Mouse (Mus musculus): Measurements from ENCODE around the gene Tom1l2. TPM values are rescaled to one million over a fixed set of nuclear protein-coding genes. Genes with fewer than 3 reads are reported as not detected.

Tom1l2 gene
- polyA plus RNA-seq, 1 experiment from 2014 or later = 9.0 TPM

DNA sequence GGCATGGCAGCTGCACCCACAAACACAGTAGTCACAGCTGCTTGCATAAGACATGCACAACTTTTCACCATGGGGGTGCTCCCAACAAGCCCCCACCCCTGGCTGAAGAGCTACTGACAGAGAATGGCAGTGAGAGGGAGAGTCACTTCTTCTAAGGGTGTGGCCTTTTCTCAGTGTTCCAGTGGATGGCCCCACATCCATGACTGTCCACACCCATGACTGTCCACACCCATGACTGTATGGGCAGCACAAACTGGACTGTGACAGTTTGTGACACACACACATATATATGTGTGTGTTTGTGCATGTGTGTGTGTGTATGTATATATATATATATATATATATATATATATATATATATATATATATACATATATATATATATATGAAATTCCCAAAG is 42.8 kb downstream of the Tom1l2 start:
- H3K36me3 ChIP-seq (replicated peaks; ENCODE audit: control insufficient read depth, insufficient read depth, low read depth, low read length) = no peaks in the 10 kb centered on the region
- H3K9ac ChIP-seq (replicated peaks; ENCODE audit: low read length) = no peak overlapping the region
- ATAC-seq (replicated peaks; ENCODE audit: insufficient number of reproducible peaks, low FRiP score, low TSS enrichment, low read depth) (no peak), DNase-seq (ENCODE audit: low spot score) (no peak)
- H3K4me2 ChIP-seq (ENCODE audit: low read depth, low read length) = no peak overlapping the region
- H3K4me1 ChIP-seq (ENCODE audit: control insufficient read depth, insufficient read depth, low read length) = peaks cover 4% of the 10 kb centered on the region
- H3K27me3 ChIP-seq (ENCODE audit: control insufficient read depth, insufficient read depth, low read length) = no peaks in the 10 kb centered on the region
- H3K4me3 ChIP-seq (ENCODE audit: low read depth, low read length) = no peak overlapping the region
- H3K27ac ChIP-seq (replicated peaks; ENCODE audit: low read depth, low read length) = no peak overlapping the region
- no peaks in the 10 kb centered on the region for H3K9me3 ChIP-seq (replicated peaks; ENCODE audit: control insufficient read depth, low read length)

DNA sequence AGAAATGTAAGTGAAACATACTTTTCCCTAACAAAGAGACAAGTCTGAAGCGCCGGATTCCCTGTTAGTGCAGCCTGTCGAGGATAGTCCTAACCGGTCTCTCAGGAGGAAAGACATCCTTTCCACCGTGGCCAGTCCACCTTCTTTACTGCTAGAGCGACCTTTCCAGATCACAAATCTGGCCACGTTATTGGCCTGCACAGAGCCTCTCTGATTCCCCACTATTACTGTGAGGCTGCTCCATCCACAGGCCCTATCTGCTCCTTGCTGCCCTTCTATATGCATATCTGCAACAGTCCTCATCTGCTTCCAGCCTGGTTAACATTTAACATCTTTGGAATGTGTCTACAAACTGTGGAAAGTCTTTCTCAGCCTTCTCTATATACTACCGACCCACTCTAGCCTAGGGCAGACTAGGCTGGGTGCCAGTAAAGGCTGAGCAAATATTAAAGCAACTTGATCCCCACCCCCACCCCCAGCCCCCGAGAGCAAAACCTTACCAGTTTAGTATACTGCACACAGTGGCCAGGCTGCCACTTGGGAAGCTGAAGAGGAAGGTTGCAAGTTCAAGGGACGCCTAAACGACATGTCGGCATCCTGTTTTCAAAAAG is 44.1 kb downstream of the Tom1l2 start:
- DNase-seq (ENCODE audit: low spot score) (no peak), ATAC-seq (replicated peaks; ENCODE audit: insufficient number of reproducible peaks, low FRiP score, low TSS enrichment, low read depth) (no peak)
- Histone ChIP-seq H3K9me3 (replicated peaks; ENCODE audit: control insufficient read depth, low read length) (no peaks in the 10 kb centered on the region), H3K9ac (replicated peaks; ENCODE audit: low read length) (no peak overlapping the region), H3K4me3 (ENCODE audit: low read depth, low read length) (no peak overlapping the region), H3K27me3 (ENCODE audit: control insufficient read depth, insufficient read depth, low read length) (no peaks in the 10 kb centered on the region), H3K4me1 (ENCODE audit: control insufficient read depth, insufficient read depth, low read length) (peaks cover 4% of the 10 kb centered on the region), H3K4me2 (ENCODE audit: low read depth, low read length) (no peak overlapping the region), H3K36me3 (replicated peaks; ENCODE audit: control insufficient read depth, insufficient read depth, low read depth, low read length) (no peaks in the 10 kb centered on the region), H3K27ac (replicated peaks; ENCODE audit: low read depth, low read length) (no peak overlapping the region)
- WGBS = 78% methylated on average over 12 of the region's 12 CpGs

DNA sequence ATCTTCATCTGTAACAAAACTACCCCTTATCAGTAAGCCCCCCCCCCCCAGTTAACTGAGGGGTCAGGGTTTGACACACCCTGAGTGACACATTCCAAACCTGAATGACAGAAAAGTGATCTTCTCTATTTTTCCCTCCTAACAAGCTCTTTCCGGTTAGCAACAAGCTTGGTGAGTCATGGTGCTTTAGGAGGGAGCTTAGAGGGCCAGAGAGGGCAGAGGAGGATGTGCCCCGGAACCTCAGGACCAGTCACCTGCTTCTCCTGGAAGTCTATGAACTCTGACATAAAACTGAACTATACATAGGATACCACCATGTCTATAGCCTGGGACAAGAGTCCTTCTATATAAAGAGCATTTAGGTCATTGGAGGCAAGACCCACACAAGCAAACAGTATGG is 44.6 kb downstream of the Tom1l2 start:
- H3K27ac ChIP-seq (replicated peaks; ENCODE audit: low read depth, low read length) = no peak overlapping the region
- peaks cover 4% of the 10 kb centered on the region for H3K4me1 ChIP-seq (ENCODE audit: control insufficient read depth, insufficient read depth, low read length)
- H3K4me2 ChIP-seq (ENCODE audit: low read depth, low read length) = no peak overlapping the region
- H3K27me3 ChIP-seq (ENCODE audit: control insufficient read depth, insufficient read depth, low read length) = no peaks in the 10 kb centered on the region
- no peaks in the 10 kb centered on the region for H3K36me3 ChIP-seq (replicated peaks; ENCODE audit: control insufficient read depth, insufficient read depth, low read depth, low read length)
- DNase-seq (ENCODE audit: low spot score) (no peak), ATAC-seq (replicated peaks; ENCODE audit: insufficient number of reproducible peaks, low FRiP score, low TSS enrichment, low read depth) (no peak)
- 81% methylated on average over 2 of the region's 2 CpGs for WGBS
- H3K9me3 ChIP-seq (replicated peaks; ENCODE audit: control insufficient read depth, low read length) = no peaks in the 10 kb centered on the region
- no peak overlapping the region for H3K9ac ChIP-seq (replicated peaks; ENCODE audit: low read length)
- H3K4me3 ChIP-seq (ENCODE audit: low read depth, low read length) = no peak overlapping the region

DNA sequence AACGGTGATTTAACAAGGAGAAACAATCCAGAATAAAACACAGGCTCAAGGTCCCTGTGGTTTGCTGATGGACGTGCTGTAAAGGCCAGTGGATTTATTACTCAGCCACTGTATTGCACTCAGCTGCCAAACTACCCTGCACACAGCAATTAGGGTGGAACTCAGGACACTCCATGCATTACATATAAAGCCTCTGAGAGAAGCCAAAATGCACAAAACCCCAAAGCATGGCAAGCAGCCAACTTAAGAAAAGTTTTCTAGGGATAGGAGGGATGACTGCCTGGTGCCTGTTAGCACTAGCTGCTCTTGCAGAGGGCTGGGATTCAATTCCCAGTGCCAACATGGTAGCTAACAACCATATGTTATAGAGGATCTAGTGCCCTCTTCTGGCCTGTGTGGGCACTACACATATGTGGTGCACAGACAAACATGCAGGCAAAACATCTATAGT is 45.3 kb downstream of the Tom1l2 start:
- H3K27me3 ChIP-seq (ENCODE audit: control insufficient read depth, insufficient read depth, low read length) = no peaks in the 10 kb centered on the region
- DNase-seq (ENCODE audit: low spot score) = no peak
- H3K27ac ChIP-seq (replicated peaks; ENCODE audit: low read depth, low read length) = no peak overlapping the region
- H3K4me2 ChIP-seq (ENCODE audit: low read depth, low read length) = no peak overlapping the region
- H3K36me3 ChIP-seq (replicated peaks; ENCODE audit: control insufficient read depth, insufficient read depth, low read depth, low read length) = no peaks in the 10 kb centered on the region
- WGBS = 93% methylated on average over 2 of the region's 2 CpGs
- no peak overlapping the region for H3K9ac ChIP-seq (replicated peaks; ENCODE audit: low read length)
- no peaks in the 10 kb centered on the region for H3K9me3 ChIP-seq (replicated peaks; ENCODE audit: control insufficient read depth, low read length)
- H3K4me3 ChIP-seq (ENCODE audit: low read depth, low read length) = no peak overlapping the region
- H3K4me1 ChIP-seq (ENCODE audit: control insufficient read depth, insufficient read depth, low read length) = peaks cover 4% of the 10 kb centered on the region
- no peak for ATAC-seq (replicated peaks; ENCODE audit: insufficient number of reproducible peaks, low FRiP score, low TSS enrichment, low read depth)

DNA sequence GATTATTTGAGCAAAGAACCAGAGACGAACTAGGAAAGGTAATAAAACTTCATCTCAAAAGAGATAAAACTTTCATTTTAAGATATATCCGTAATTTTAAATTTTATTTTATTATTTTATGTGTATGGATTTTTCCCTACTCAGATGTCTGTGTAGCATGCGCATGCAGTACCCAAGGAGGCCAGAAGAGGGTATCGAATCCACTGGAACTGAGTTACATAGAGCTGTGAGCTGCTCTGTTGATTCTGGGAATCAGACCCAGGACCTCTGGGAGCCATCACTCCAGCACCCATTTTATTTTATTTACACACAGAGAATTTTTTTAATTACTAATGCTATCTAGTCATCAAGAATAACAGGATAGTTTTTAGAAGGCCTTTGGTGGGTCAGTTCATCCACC is 45.9 kb downstream of the Tom1l2 start:
- no peak for ATAC-seq (replicated peaks; ENCODE audit: insufficient number of reproducible peaks, low FRiP score, low TSS enrichment, low read depth)
- Histone ChIP-seq H3K36me3 (replicated peaks; ENCODE audit: control insufficient read depth, insufficient read depth, low read depth, low read length) (no peaks in the 10 kb centered on the region), H3K4me2 (ENCODE audit: low read depth, low read length) (no peak overlapping the region), H3K9me3 (replicated peaks; ENCODE audit: control insufficient read depth, low read length) (no peaks in the 10 kb centered on the region), H3K27ac (replicated peaks; ENCODE audit: low read depth, low read length) (no peak overlapping the region), H3K4me3 (ENCODE audit: low read depth, low read length) (no peak overlapping the region), H3K27me3 (ENCODE audit: control insufficient read depth, insufficient read depth, low read length) (no peaks in the 10 kb centered on the region), H3K4me1 (ENCODE audit: control insufficient read depth, insufficient read depth, low read length) (peaks cover 9% of the 10 kb centered on the region), H3K9ac (replicated peaks; ENCODE audit: low read length) (no peak overlapping the region)
- 60% methylated on average over 4 of the region's 4 CpGs for WGBS
- peak; percentile 66 for DNase-seq (ENCODE audit: low spot score)

DNA sequence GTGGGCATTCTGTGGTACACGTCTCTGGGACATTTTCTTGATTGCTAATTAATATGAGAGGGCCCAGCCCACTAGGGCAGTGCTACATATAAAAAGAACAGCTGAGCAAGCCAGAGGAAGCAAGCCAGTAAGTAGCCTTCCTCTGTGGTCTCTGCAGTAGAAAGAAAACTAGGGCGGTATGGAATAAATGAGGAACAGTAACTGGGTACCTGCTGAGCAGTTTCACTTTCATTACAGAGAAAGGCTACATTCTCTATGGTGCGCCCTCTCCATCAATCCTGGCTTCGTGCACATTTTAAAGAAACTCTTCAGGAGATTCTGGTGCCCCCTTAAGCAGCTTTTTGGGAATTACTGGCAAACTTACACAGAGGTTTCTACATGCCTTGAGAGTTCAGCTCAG is 47.1 kb downstream of the Tom1l2 start:
- 57% methylated on average over 4 of the region's 4 CpGs for WGBS
- Histone ChIP-seq H3K36me3 (replicated peaks; ENCODE audit: control insufficient read depth, insufficient read depth, low read depth, low read length) (no peaks in the 10 kb centered on the region), H3K9ac (replicated peaks; ENCODE audit: low read length) (no peak overlapping the region), H3K27me3 (ENCODE audit: control insufficient read depth, insufficient read depth, low read length) (no peaks in the 10 kb centered on the region), H3K27ac (replicated peaks; ENCODE audit: low read depth, low read length) (no peak overlapping the region), H3K4me2 (ENCODE audit: low read depth, low read length) (no peak overlapping the region), H3K9me3 (replicated peaks; ENCODE audit: control insufficient read depth, low read length) (no peaks in the 10 kb centered on the region), H3K4me1 (ENCODE audit: control insufficient read depth, insufficient read depth, low read length) (peaks cover 9% of the 10 kb centered on the region), H3K4me3 (ENCODE audit: low read depth, low read length) (no peak overlapping the region)
- DNase-seq (ENCODE audit: low spot score) = no peak
- ATAC-seq (replicated peaks; ENCODE audit: insufficient number of reproducible peaks, low FRiP score, low TSS enrichment, low read depth) = no peak

DNA sequence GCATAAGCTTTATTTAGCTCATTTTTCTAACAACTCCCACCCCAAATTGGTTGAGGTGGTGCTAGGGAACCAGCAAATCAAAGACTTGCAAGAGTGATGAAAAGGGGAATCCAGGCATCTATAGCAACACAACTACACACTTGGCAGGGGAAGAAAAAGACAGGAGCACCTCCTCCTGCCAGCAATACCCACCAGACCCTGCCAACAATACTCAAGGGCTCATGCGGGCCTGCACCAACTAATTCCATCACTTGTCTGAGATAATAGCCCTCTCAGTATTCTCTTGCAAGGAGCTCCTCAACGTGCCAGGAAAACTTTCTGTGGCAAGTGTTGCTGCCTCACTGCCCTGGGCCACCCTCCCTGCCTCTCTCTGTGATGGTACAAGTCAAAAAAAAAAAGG is 49.2 kb downstream of the Tom1l2 start:
- Histone ChIP-seq H3K27ac (replicated peaks; ENCODE audit: low read depth, low read length) (no peak overlapping the region), H3K9ac (replicated peaks; ENCODE audit: low read length) (no peak overlapping the region), H3K4me1 (ENCODE audit: control insufficient read depth, insufficient read depth, low read length) (peaks cover 8% of the 10 kb centered on the region), H3K9me3 (replicated peaks; ENCODE audit: control insufficient read depth, low read length) (no peaks in the 10 kb centered on the region), H3K27me3 (ENCODE audit: control insufficient read depth, insufficient read depth, low read length) (no peaks in the 10 kb centered on the region), H3K4me3 (ENCODE audit: low read depth, low read length) (no peak overlapping the region), H3K4me2 (ENCODE audit: low read depth, low read length) (no peak overlapping the region), H3K36me3 (replicated peaks; ENCODE audit: control insufficient read depth, insufficient read depth, low read depth, low read length) (no peaks in the 10 kb centered on the region)
- ATAC-seq (replicated peaks; ENCODE audit: insufficient number of reproducible peaks, low FRiP score, low TSS enrichment, low read depth) (no peak), DNase-seq (ENCODE audit: low spot score) (no peak)
- WGBS = 64% methylated on average over 2 of the region's 2 CpGs

DNA sequence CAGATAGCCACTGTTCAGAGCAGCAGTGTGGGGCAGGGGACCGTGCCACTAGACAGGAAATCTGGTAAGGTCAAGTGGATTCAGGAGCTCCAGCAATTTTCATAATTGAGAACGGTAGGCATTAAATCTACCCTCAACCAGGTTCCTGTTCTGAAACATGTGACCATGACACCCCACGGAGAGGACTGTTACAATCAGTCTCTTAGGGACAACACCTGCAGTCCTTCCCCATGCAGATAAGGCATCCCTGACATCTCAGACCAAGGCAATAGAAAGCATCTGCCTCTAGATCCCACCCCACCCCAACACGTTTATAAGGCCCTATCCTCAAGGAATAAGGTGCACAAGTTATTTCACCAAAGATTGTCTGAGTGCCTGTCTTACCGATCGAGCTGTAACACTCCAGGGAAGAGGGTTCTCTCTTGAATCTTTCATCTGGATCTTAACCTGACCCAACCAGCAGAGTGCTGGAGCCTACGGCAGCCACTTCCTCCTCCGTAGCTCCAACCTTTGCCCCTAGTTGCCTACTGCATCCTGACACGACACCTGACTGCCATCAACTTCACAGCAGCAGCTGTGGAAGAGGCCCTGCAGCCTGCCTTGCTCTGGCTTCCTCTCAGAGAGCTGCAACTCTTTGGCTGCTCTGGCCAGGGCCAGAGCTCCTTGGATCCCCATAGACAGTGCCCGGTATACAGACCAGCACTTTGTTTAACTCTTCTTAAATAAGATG is 50.2 kb downstream of the Tom1l2 start:
- Histone ChIP-seq H3K27me3 (ENCODE audit: control insufficient read depth, insufficient read depth, low read length) (no peaks in the 10 kb centered on the region), H3K9me3 (replicated peaks; ENCODE audit: control insufficient read depth, low read length) (no peaks in the 10 kb centered on the region), H3K9ac (replicated peaks; ENCODE audit: low read length) (peak overlapping the region; percentile 32; the same call in 1 of the 2 replicates), H3K4me2 (ENCODE audit: low read depth, low read length) (no peak overlapping the region), H3K27ac (replicated peaks; ENCODE audit: low read depth, low read length) (no peak overlapping the region), H3K4me3 (ENCODE audit: low read depth, low read length) (no peak overlapping the region), H3K4me1 (ENCODE audit: control insufficient read depth, insufficient read depth, low read length) (peaks cover 6% of the 10 kb centered on the region), H3K36me3 (replicated peaks; ENCODE audit: control insufficient read depth, insufficient read depth, low read depth, low read length) (no peaks in the 10 kb centered on the region)
- DNase-seq (ENCODE audit: low spot score) (no peak), ATAC-seq (replicated peaks; ENCODE audit: insufficient number of reproducible peaks, low FRiP score, low TSS enrichment, low read depth) (no peak)
- WGBS = 65% methylated on average over 10 of the region's 10 CpGs
